In the genomic region with DNA sequence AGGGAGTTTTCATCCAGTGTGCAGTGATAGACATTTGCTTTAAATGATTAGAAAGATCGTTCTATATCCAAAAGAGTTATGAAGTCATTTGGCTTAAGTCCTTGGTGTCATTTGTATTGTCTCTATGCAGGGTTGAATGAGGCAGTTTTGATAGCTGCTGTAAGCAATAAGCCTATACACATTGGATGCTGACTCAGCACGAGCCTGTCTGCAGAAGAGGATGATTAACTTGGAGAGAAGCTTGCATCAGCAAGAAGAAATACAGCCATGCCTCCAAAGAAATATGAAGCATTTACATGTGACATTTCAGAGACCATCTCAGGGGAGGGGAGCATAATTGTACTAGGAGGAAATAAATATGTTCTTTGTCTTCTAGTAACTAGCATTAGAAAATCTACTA, we compare ENCODE assay signal across 27 mouse cellular contexts. TPM values are rescaled to one million over a fixed set of nuclear protein-coding genes. Genes with fewer than 3 reads are reported as not detected.
DNase-seq lines count a peak whose midpoint lies in the region; ATAC-seq and TF ChIP-seq lines count a peak whose summit lies in the region.
"Had no signal": no experiment of that assay in that cellular context is flagged by ENCODE, and none has a peak within 500 bp of the region (broad histone marks: within the 10 kb centered on the region; RNA-seq: fewer than 3 reads in every experiment).

No protein-coding gene starts in this region.

- no peak overlapping the region for H3K27ac ChIP-seq in forebrain, postnatal 0 days (ENCODE audit: low read depth, low read length)
- H3K27ac ChIP-seq in forebrain, embryonic 13.5 days = no peak overlapping the region
- H3K27ac ChIP-seq: embryonic facial prominence, embryonic 13.5 days; embryonic facial prominence, embryonic 15.5 days; forebrain, embryonic 10.5 days; forebrain, embryonic 12.5 days; forebrain, embryonic 15.5 days had no signal

- 56% methylated on average over 2 of the region's 2 CpGs for WGBS in forebrain, postnatal 0 days
- WGBS in forebrain, embryonic 13.5 days = 86% methylated on average over 2 of the region's 2 CpGs

- no peaks in the 10 kb centered on the region for H3K9me3 ChIP-seq in forebrain, postnatal 0 days (ENCODE audit: low read length)
- H3K9me3 ChIP-seq in forebrain, embryonic 13.5 days (replicated peaks) = no peaks in the 10 kb centered on the region
- H3K9me3 ChIP-seq: embryonic facial prominence, embryonic 13.5 days; embryonic facial prominence, embryonic 15.5 days; forebrain, embryonic 10.5 days; forebrain, embryonic 12.5 days; forebrain, embryonic 15.5 days had no signal

- DNase-seq in forebrain, postnatal 0 days = peak; percentile 34
- DNase-seq in right cerebral cortex, postnatal 14 days = peak; percentile 16
- no peak for DNase-seq in right cerebral cortex, postnatal 25 days
- DNase-seq in brain, adult 2 months (ENCODE audit: low read depth, low spot score) = peak; percentile 46
- no peak for DNase-seq in embryo, embryonic 10.5 days (ENCODE audit: low spot score)
- no peak for DNase-seq in lung, postnatal 36 days
- DNase-seq: adrenal gland, adult 8-10 months; adrenal gland, postnatal 14 days; adrenal gland, postnatal 36 days; B cell, adult 2 months; cerebellum, adult 11-12 months; cerebellum, adult 2 months; cerebellum, adult 9-10 months; cerebellum, postnatal 10 days; cerebellum, postnatal 25 days; embryo, embryonic 11 days had no signal

- peaks cover 8% of the 10 kb centered on the region; the same call in 1 of the 2 replicates for H3K4me1 ChIP-seq in forebrain, postnatal 0 days (ENCODE audit: insufficient read depth)
- peaks cover 12% of the 10 kb centered on the region for H3K4me1 ChIP-seq in forebrain, embryonic 13.5 days

- H3K36me3 ChIP-seq in forebrain, postnatal 0 days (ENCODE audit: insufficient read depth) = no peaks in the 10 kb centered on the region
- 0 out of 2 replicates have a peak, but pooled peaks cover 2% of the 10 kb centered on the region for H3K36me3 ChIP-seq in forebrain, embryonic 13.5 days (ENCODE audit: poor library complexity, severe bottlenecking)
- H3K36me3 ChIP-seq: embryonic facial prominence, embryonic 13.5 days; embryonic facial prominence, embryonic 15.5 days; forebrain, embryonic 10.5 days; forebrain, embryonic 12.5 days; forebrain, embryonic 15.5 days; G1E had no signal

- no peak overlapping the region for H3K4me3 ChIP-seq in forebrain, postnatal 0 days (ENCODE audit: low read depth, low read length)
- H3K4me3 ChIP-seq in forebrain, embryonic 13.5 days = no peak overlapping the region
- H3K4me3 ChIP-seq: embryonic facial prominence, embryonic 13.5 days; embryonic facial prominence, embryonic 15.5 days; erythroblast, embryonic 14.5 days; forebrain, embryonic 10.5 days; forebrain, embryonic 12.5 days; forebrain, embryonic 15.5 days had no signal

- no peak for ATAC-seq in forebrain, postnatal 0 days
- no peak for ATAC-seq in forebrain, embryonic 13.5 days
- ATAC-seq: activated CD4-positive, CD25-positive, alpha-beta regulatory T cell, adult 4 months; CD4-positive, CD25-positive, alpha-beta regulatory T cell, adult 4 months; forebrain, embryonic 15.5 days; Patski had no signal

- no peak for TF ChIP-seq CTCF in forebrain, postnatal 0 days (IDR thresholded peaks at IDR 0.05; ENCODE audit: low read depth)

- no peak overlapping the region for H3K9ac ChIP-seq in forebrain, postnatal 0 days
- H3K9ac ChIP-seq in forebrain, embryonic 13.5 days = no peak overlapping the region
- H3K9ac ChIP-seq: embryonic facial prominence, embryonic 13.5 days; embryonic facial prominence, embryonic 15.5 days; forebrain, embryonic 12.5 days; forebrain, embryonic 15.5 days had no signal

- no peaks in the 10 kb centered on the region for H3K27me3 ChIP-seq in forebrain, postnatal 0 days (ENCODE audit: insufficient read depth, low read length)
- no peaks in the 10 kb centered on the region for H3K27me3 ChIP-seq in forebrain, embryonic 13.5 days
- H3K27me3 ChIP-seq: embryonic facial prominence, embryonic 13.5 days; embryonic facial prominence, embryonic 15.5 days; forebrain, embryonic 12.5 days; forebrain, embryonic 15.5 days had no signal

- H3K4me2 ChIP-seq in forebrain, postnatal 0 days (ENCODE audit: low read depth) = no peak overlapping the region
- H3K4me2 ChIP-seq in forebrain, embryonic 13.5 days = no peak overlapping the region
- H3K4me2 ChIP-seq: embryonic facial prominence, embryonic 13.5 days; embryonic facial prominence, embryonic 15.5 days; forebrain, embryonic 12.5 days; forebrain, embryonic 15.5 days had no signal

RNA-seq across cellular contexts. Expression of gene Slc35f1, which starts 19.1 kb away (rescaled TPM):
- total RNA-seq in forebrain, postnatal 0 days (2014; rRNA removed) = 107 and 110 TPM in 2 replicates
- polyA plus RNA-seq in forebrain, postnatal 0 days (2015; fragmentation: Nextera tagmentation; extraction: Ambion mirVana) = 26.0 and 37.8 TPM in 2 replicates
- polyA plus RNA-seq in forebrain, embryonic 13.5 days (2015; fragmentation: Nextera tagmentation; extraction: Ambion mirVana) = 26.1 and 28.9 TPM in 2 replicates
- total RNA-seq: G1E had no signal
- polyA plus RNA-seq: activated CD4-positive, CD25-positive, alpha-beta regulatory T cell, adult 4 months; CD4-positive, CD25-positive, alpha-beta regulatory T cell, adult 4 months; erythroblast, embryonic 14.5 days; G1E had no signal

Comparison
In these comparisons a context has a peak if more than half of its experiments do, and no peak if none do; other contexts are left out.
1. DNase-seq: peak in forebrain, postnatal 0 days (single experiment), right cerebral cortex, postnatal 14 days (single experiment) and brain, adult 2 months (single experiment); none in right cerebral cortex, postnatal 25 days (single experiment), embryo, embryonic 10.5 days (single experiment) and lung, postnatal 36 days (single experiment).